Mouse (Mus musculus): ENCODE measurements at regions not wholly inside any gene's neighbourhood (a gene's known extent, or its start where the extent isn't known, plus 50 kb on each side); places are given as distances from the start of the nearest gene placed in this dataset.

DNA sequence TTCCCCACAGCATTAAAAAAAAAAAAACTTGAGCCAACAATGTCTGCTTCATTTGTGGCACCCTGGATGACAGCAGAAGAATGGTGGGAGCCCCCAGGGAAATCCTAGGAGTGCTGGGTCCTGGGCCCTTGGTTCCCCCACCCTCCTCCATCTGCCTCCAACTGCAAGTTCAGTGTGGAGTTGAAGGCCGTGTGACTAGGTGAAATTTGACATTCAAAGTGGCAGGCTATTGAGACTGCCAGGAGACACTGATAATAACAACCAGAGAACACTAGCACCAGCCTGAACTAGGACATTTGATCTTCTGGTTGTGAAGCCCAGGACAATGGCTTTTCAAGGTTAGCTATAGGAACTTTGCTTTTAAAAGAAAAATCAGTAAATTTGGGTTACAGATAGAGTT, 74.0 kb downstream of the Adamts15 start:
- no peak for DNase-seq (ENCODE audit: low spot score in 2 of 2)

DNA sequence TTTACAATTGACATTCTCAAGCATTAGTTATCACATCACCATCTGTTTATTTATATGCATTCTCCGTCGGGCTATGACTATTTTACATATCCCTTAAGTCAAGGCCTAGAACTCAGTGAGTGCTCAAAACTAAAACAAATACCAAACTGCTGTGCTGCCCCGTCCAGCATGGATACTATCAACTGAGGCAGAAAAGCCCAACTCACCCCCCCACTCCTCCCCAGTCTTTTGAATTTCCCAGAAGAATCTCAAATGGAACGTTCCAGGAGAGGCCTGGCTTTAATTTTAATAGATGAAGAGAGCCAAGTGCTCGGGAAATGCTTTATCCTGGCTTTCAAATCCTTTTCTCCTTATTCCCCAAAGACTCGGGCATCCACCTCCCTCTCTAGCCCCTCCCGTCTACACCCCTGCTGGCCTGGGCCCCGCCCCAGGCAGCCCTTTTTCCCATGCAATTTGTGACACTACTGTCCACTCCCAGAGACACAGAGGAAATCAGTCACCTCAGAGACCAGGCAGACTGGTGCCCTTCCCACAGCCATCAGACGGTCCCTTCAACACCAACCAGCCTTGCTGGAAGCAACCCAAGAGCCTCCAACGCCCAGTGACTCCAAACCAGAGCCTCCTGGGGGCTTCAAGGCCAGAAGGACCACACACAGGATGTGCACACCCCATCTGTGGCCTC, 76.5 kb downstream of the Adamts15 start:
- DNase-seq (ENCODE audit: low spot score in 2 of 2): no peak

DNA sequence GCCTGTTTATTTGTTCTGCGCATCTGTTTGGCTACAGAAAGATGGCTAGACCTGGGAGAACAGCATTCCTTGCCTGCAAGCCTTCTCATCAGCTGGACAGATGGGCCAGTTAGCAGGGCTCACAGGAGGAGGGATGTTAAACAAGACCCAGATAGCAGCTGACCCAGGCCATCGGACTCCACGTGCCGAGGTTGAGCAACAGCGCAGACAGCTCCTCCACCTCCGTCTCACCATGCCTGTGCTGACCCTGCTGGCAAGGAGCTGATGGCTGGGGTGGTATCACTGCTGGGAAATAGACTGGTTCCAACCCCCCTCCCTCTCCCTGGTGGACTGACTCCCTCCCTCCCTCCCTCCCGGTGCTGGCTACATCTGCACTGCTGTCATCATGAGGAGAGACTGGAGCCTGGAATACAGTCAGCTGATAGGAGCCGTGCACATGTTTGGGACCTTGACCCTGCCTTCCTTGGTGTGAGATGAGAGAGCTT, 78.1 kb downstream of the Adamts15 start:
- no peak for DNase-seq (ENCODE audit: low spot score in 2 of 2)

DNA sequence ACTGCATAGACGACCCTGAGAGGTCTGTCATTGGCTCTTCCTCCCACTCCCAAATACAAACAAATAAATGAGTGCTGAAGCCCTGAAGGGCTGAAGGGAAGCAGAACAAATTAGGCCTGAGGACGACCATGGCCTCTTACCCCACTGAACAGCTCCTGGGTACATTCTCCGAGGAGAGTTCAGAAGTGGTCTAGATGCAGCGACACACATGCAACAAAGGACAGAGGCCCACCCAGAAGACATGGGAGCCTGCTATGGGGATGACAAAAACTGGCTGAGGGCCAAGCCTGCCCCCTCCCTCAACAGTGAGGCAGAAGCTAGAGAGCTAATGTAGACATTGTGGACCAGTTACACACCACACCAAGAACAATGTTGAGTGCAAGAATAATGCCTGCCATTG, 87.3 kb downstream of the Adamts15 start:
- DNase-seq (ENCODE audit: low spot score in 2 of 2): no peak

DNA sequence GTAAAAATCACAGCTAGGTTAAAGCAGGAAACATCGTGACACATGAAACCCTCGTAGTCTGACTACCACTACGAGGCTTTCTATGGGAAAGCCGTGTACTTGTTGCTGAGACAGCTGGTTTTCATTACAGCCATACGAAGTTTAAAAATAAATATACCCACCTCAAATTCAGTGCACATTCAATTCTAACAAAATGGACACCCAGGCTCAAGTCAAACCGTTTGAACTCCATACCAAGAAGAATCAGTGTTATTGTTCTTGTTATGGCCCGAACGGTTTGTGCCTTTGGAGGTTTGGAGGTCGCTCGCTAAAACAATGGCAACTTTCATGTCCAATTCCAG, 87.7 kb downstream of the Adamts15 start:
- DNase-seq (ENCODE audit: low spot score in 2 of 2): no peak

DNA sequence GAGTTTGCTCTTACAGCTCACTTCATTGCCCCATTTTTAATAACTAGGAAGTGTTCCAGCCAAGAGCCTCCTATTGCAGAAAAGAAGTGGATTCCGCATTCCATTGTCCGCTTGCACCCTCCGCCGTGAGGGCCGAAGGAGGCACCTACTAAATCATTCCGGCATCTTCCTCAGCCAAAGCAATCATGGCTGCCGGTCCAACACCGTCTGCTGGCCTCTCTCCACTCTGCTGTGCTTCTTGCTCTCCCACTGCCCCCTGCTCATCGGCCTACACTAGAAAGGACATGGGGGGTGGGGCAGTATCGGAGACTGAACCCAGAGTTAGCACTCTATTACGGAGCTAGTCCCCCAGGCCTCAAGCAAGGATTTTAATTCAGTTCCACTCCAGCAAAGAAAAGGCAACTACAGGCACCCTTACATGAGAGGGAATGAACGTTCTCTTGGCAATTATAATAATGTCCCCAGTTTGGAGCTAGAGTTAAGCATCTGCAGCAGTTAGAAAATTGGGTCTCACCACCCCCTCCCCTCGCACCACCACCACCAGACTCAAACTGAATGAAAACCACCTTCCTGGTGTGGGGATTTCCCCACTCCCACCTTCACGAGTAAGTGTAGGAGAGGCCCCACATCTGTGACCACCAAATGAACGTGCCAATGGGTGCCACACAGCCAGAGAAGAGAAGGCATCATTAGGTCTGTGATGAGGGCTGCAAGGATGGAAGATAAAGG, 88.3 kb downstream of the Adamts15 start:
- no peak for DNase-seq (ENCODE audit: low spot score in 2 of 2)

DNA sequence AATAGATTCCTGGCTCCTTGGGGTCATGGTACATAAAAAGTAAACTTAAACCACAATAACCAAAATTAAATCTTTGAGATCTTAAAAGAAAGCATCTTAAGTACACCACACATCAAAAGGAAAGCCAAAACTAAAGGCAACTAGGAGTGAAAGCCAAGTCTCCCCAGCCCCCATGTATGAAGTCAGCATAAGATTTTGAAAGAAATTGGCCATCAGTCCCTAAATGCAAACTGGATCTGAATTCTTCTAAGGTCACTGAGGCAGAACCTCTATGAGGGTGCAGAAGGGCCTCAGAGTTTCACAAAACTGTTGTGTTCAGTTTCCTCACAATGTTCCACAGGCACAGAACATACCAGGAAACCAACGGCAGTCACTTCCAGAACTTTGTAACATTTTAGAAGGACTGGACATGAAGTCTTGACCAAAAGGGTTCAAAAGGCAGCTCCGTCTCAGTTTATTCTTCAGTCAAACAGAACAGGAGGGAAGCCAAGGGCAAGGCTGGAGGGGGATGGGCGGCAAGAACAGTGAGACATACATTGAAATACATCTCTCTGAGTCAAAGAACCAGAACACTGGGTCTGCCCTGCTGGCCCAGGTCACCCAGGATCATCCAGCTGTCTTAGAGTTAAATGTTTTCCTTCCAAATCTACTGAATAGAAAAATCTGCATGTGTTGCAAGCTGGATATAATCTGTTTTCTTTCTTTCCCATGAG, 92.9 kb downstream of the Adamts15 start:
- no peak for DNase-seq (ENCODE audit: low spot score in 2 of 2)

DNA sequence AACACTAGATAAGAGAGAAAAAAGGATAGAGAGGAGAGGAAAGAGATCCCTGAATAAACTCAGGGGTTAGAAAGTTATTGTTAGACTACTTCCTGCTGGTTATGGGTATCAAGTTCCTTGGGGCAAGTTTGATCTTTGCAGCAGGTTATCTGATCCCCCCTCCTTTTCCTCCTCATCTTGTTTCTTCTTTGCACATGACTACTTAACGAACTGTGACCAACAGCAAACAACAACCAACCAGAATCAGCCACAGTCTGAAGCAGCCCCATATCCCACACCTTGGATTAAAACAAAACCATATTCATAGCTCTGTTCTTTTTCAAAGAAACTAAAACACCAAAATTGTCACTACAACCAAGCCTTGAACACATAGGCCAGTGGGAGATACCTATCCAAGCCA, 94.5 kb downstream of the Adamts15 start:
- no peak for DNase-seq (ENCODE audit: low spot score in 2 of 2)

DNA sequence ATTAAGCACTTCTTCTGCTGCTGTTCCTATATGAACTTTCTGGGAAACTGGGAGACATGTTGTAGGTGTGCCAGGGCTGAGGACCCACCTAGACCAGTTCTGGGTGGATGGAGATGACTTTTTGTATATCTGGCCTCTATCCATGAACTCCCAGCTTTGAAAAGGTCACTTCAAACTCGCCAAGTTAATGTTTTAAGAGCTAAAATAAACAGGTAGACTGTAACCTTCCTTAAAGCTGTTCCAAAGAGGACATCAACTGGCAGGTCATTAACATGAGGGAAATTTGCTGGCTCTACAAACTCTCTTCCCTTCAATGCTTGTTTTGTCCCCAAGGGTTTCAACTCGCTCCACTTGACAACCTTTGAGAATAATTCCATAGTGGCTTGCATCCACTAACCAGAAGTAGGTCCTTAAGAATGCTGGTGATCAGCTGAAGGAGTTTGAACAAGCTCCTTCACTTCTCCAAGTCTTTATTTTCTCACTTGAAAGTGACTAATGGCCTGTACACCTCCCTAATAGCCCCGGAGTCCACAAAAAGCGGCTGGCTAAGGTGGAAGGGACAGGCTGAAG, 98.1 kb downstream of the Adamts15 start:
- no peak for DNase-seq (ENCODE audit: low spot score in 2 of 2)

DNA sequence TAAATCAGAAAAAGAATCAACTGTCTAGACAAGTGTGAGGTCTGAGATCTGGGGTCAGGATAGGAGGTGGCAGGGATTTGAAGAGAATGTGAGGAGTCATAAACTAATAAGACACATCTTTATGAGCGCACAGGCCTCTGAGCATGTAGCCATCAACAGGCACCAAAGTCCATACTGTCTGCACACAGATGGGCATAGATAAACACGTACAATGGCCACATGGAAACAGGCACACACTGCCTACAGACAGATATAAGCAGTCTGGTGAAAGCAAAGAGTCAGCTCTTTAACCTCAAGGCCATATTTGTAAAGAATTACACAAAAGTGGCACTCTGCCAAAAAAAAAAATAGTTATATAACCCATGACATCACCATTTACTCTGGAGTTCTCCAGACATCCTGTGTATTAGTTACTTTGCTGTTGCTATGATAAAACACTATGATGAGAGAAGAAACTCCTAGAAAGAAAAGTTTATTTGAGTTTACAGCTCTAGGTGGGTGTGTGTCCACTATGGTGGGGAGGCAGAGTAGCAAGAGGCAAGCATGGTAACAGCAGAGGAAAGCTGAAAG, 101.4 kb downstream of the Adamts15 start:
- DNase-seq (ENCODE audit: low spot score in 2 of 2): no peak

DNA sequence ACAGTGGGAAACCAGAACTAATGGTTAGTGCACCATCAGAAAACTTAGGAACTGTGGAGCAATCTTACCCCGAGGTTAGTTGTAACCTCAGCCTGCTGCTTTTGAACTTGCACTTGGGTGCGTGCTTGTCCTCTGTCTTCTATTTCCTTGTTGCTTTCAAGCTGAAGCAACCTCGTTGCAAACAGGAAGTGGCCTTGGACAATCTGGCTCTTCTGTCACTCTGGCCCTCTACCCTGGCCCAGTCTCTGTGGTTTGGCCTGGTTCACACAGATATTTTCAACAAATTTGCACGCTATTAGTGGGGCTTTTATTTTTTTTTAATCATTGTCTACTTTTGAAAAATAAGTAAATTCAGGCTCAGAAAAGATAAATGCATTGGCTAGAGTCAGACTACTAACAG, 109.0 kb downstream of the Adamts15 start:
- no peak for DNase-seq (ENCODE audit: low spot score in 2 of 2)

DNA sequence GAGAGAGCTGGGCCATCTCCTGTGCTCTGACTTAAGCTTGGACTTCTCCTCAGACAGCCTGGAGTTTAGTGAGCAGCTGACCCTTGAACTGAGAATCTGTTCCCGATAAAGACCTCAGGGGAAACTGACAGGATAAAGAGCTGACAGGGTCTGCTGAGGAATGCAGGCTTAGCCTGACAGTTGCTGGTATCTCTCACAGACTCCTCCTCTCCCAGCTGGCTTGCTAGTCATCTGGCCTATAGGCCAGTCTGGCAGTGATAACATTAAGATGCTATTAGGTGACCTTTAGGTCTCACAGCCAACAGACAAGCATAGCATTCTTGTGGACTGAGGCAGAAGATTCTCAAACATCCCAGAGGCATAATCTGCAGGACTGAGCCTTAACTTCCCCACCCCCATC, 111.4 kb downstream of the Adamts15 start:
- no peak for DNase-seq (ENCODE audit: low spot score in 2 of 2)

DNA sequence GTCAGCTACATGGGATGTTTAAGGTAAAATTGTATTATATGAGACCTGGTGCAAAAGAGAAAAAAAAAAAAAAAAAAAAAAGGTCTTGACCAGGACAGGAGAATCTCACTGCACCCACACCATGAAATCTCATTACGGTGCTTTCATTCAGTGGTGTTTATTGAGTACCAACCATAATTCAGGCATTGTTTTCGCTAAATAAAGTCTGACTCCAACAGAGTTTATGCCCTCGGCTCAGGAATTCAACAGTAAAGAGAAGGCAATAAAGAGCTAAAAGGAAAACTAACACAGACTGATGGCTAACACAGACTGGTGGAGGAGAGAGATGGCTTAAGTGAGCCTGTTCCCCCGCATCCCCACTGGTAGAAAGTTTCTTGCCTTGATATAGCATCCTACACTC, 112.0 kb downstream of the Adamts15 start:
- DNase-seq (ENCODE audit: low spot score in 2 of 2): no peak

DNA sequence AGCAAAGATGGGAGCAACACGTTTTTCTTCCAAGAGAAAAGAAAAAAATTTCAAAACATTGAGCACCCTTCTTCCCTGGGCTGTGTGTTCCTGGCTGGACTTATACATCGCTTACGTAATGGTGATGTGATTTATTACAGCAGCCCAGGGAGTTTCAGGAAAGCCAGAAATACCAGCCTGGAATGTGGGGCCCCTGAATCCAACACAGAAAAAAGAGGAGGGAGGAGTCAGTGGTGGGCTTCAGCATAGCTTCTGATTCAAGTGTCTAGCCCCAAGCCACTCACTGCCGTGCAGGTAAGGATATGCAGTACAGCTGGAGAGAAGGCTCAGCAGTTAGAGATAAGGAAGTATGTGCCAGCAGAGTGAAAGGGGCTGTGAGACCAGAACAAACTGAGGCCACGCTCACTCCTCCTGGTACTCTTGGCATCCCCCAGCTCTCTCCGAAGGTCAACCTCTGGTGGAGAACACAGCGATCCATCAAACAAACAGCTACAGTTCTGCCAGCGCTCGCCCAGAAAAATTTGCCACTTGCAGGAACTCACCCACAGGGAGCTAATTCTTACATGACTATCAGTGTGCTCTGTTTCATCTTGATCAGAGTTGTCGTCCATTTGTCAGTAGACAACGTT, 113.3 kb downstream of the Adamts15 start:
- no peak for DNase-seq (ENCODE audit: low spot score in 2 of 2)

DNA sequence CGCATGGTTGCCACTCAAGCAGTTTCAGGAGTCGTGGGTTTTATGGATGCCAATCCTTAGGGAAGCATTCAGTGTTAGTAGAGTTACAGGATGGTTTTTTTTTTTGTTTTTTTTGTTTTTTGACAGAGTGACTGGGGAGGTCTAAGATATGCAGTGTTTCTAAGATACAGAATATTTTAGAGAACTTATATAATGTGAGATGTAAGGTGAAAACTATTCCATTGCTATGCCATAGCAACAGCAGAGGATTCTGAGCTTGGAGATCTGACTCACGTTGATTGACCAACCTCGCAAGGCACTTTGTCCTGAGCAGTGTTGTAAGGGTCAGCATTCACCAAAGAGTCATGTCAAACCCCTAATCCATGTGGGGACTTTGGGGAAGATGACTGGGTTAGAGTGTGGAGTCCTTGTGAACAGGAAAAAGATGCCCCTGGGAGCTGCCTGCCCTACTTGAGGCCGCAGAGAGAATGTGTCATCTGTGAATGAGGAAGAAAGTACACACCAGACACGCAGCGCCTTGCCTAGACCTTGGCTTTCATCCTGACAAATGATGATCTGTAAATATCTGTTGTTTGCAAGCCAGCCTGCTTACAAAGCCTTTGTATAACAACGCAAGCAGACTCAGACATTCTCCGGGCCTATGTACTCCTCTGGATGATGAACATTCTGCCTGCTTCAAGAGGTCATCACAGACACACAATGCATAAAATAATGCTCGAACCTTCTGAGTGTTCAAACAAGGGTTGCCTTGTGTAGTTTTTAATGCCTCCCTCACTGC, 118.3 kb downstream of the Adamts15 start:
- no peak for DNase-seq (ENCODE audit: low spot score in 2 of 2)

DNA sequence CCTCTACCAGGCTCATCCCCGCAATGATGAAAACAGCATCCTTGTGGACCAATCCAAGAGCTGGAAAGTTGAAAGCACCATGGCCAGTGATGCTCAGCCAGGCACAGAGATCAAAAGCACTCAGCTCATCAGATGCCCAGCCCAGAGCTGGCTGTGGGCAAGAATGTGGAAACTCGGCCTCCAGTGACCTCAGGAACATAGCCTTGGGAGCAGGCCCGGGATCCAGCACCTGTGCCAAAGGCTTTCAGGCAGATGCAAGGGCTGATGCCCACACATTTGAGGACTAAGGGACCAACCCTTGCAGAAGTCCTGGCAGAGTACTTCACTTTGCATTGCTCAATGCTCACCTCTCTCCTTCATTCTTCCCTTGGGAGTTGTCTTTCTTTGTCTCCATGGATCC, 119.4 kb downstream of the Adamts15 start:
- no peak for DNase-seq (ENCODE audit: low spot score in 2 of 2)

DNA sequence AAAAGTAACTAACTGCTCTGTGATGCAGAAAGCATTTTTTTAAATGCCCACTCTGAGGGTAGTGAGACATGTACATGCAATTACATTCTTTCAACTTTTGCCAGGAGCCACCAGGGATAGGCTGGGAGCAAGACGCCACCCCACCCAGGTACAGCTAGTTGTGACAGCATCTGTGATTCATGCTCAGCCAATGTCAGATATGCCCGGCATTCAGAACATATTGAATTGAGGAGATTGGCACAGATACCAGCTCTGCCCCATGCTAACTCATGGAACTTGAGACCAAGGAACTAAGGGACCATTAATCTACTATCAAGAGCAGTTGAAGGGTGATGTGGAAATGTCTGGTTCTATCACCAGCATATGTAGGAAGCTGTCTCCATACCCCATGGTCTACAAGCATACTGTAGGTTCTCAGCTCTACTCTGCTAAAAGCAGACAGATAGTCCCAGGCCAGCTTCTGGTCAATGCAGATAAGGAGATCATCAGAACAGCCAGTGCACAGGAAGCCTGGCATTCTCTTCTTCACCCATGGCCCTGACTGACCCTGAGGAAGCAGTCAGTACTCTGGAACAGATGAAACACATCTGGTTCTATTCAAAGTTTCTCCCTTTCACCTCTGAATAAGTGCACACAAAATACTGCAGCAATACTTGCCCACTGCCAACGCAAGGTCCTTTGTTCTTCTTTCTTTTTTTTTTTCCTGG, 127.4 kb downstream of the Adamts15 start:
- DNase-seq (ENCODE audit: low spot score in 2 of 2): no peak

DNA sequence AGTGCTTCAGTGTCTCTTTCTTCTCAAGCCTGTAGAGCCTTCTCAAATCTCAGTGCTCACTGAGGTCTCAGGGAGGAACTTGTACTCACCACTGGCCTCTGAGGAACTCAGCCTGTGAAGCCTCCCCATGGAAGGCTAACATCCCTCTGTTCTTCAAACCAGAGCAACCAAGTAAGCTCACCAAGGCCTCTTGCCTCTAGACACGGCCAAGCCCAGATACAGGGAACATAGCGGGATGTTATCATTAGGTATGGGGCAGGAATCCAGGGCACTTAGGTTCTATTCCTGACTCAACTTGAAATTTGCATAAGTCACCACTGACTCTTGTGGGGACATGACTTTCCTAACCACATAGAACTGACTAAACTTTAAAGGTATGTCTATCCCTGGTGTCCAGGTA, 141.0 kb downstream of the Adamts15 start:
- no peak for DNase-seq (ENCODE audit: low spot score in 2 of 2)

DNA sequence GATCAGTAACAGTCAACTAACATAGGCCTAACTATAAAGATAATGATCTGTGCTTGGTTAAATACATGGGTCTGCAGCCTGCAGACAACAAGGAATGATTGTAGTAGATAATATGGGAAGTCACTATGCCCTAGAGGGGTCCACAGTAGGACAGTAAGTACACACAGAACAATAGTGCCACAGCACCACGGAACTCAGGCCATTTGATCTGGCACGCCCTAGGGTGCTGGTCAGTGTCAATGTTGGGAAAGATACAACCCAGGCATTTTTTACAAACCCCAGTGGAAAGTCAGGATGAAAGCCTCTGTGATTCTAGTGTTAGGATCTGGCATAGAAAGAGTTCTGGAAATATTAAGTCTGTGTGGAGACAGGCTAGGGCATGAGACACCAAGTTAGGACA, 144.4 kb downstream of the Adamts15 start:
- no peak for DNase-seq (ENCODE audit: low spot score in 2 of 2)

DNA sequence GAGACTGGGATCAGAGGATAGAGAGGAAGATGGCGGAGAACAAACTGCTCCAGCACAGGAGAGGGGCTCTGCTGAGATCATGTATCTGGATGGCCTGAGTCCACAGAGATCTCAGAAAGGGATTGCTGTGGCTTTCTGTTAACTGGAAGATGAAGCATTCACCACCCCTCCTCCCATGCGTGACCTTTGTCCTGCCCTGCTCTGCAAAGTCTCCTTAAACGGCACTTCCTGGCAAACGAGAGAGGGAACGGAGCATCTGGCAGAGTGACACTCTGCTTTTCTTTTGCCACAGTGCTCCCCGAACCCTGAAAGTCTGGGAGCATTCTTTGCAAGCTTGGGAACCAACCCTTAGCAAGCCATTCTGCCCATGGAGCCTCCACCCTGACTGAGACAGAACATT, 147.1 kb downstream of the Adamts15 start:
- no peak for DNase-seq (ENCODE audit: low spot score in 2 of 2)
